Mouse (Mus musculus): ENCODE measurements around the gene Cnn3. TPM values are rescaled to one million over a fixed set of nuclear protein-coding genes. Genes with fewer than 3 reads are reported as not detected.

Gene Cnn3
- polyA plus RNA-seq, 1 experiment from 2014 or later, result 135 TPM

DNA sequence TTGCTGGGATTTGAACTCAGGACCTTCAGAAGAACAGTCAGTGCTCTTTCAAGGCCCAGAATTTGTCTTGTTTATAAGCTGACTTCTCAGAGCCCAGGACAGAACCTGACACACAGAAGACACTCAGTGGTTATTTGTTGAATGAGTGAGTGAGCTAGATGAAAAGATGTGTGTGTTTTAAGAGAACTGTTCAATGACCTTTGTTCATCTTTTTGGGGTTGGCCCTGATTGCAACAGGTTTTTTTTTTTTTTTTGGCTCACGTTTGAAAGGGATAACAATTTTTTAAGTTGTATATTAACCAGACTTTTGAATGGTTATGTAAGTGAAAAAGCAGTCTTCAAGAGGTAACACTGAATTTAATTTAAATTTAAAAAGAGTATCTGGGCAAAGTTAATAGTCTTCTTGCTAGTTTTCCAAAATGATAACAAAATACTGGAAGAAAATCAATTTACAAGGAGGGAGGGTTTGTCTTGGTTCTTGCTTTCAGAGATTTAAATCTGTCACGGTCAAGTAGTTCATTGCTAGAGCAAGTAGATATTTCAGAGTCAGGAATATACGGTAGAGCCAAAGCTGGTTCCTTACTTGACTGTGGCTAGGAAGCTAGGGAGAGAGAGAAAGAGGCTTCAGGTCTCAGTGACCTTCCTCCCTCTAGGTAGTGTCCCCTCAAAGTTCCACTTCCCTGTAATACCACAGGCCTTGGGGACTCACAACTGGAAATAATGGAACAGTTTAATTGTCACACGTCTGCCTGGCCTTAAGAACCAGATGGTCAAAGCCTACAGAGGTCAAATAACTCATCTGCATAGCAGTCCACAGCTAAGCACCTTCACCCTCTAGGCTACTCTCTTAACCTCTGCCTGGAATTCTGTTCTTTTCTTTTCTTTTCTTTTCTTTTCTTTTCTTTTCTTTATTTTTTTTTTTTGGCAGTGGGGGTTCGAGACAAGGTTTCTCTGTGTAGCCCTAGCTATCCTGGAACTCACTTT lies 9.8 kb upstream of the Cnn3 start:
- Histone ChIP-seq H3K27me3 (replicated peaks; ENCODE audit: control insufficient read depth, insufficient read depth, low read length) (0 out of 2 replicates have a peak, but pooled peaks cover 4% of the 10 kb centered on the region), H3K9ac (ENCODE audit: low read depth, low read length) (no peak overlapping the region), H3K9me3 (ENCODE audit: control insufficient read depth) (no peaks in the 10 kb centered on the region), H3K4me2 (replicated peaks; ENCODE audit: low read depth) (no peak overlapping the region), H3K4me3 (ENCODE audit: low read depth, low read length) (no peak overlapping the region), H3K27ac (ENCODE audit: low read depth, low read length) (no peak overlapping the region), H3K4me1 (replicated peaks; ENCODE audit: control insufficient read depth, insufficient read depth, low read length) (no peaks in the 10 kb centered on the region), H3K36me3 (ENCODE audit: control insufficient read depth, insufficient read depth) (no peaks in the 10 kb centered on the region)
- no peak for TF ChIP-seq CTCF (IDR thresholded peaks at IDR 0.05; ENCODE audit: low read depth)
- no peak for ATAC-seq
- 67% methylated on average over 5 of the region's 5 CpGs for WGBS

DNA sequence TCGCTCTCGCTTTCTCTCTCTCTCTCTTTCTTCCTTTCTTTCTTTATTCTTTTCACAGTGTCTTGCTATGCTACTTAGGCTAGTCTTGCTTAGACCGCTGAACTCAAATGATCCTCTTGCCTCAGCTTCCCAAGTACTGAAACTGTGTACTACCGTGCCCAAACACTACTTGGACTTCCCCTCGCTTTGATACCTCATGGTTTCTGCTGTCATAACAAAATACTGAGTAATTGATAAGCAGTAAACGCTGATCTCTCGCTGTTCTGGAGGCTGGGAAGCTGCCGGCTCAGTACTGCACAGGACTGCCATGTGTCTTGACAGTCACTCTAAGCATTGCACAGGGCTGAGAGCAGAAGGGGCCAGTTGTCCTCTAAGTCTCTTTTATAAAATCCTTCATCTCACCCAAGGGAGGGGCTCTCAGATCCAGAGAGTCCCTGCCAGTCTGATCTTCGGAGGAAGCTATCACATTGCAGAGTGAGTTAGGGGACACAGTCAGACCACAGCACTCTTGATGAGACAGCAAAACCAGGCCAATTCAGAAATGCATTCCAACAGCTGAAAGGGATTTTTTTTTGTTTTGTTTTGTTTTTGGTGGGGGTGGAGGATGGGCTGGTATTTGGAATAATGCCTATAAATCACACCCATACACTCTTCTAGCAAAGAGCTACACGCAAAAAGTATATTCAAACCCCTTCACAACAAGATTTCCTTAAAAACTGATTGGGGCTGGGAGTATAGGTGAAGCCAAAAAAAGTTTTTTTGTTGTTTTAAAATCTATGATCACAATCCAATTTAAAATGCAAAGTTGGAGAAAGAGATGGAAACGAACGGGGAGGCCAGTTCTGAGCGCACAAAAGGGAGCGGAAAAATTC lies 8.7 kb upstream of the Cnn3 start:
- H3K36me3 ChIP-seq (ENCODE audit: control insufficient read depth, insufficient read depth), result no peaks in the 10 kb centered on the region
- 67% methylated on average over 14 of the region's 14 CpGs for WGBS
- ATAC-seq, result no peak
- H3K27ac ChIP-seq (ENCODE audit: low read depth, low read length), result no peak overlapping the region
- H3K4me3 ChIP-seq (ENCODE audit: low read depth, low read length), result no peak overlapping the region
- no peaks in the 10 kb centered on the region for H3K9me3 ChIP-seq (ENCODE audit: control insufficient read depth)
- TF ChIP-seq CTCF (IDR thresholded peaks at IDR 0.05; ENCODE audit: low read depth), result no peak
- no peak overlapping the region for H3K9ac ChIP-seq (ENCODE audit: low read depth, low read length)
- H3K4me1 ChIP-seq (replicated peaks; ENCODE audit: control insufficient read depth, insufficient read depth, low read length), result no peaks in the 10 kb centered on the region
- H3K4me2 ChIP-seq (replicated peaks; ENCODE audit: low read depth), result no peak overlapping the region
- no peaks in the 10 kb centered on the region for H3K27me3 ChIP-seq (replicated peaks; ENCODE audit: control insufficient read depth, insufficient read depth, low read length)

- no peak overlapping the region for H3K27ac ChIP-seq (ENCODE audit: low read depth, low read length)
- 84% methylated on average over 6 of the region's 6 CpGs for WGBS
- no peak for TF ChIP-seq CTCF (IDR thresholded peaks at IDR 0.05; ENCODE audit: low read depth)
- H3K9me3 ChIP-seq (ENCODE audit: control insufficient read depth), result no peaks in the 10 kb centered on the region
- ATAC-seq, result no peak
- no peaks in the 10 kb centered on the region for H3K27me3 ChIP-seq (replicated peaks; ENCODE audit: control insufficient read depth, insufficient read depth, low read length)
- H3K4me2 ChIP-seq (replicated peaks; ENCODE audit: low read depth), result no peak overlapping the region
- no peaks in the 10 kb centered on the region for H3K4me1 ChIP-seq (replicated peaks; ENCODE audit: control insufficient read depth, insufficient read depth, low read length)
- H3K36me3 ChIP-seq (ENCODE audit: control insufficient read depth, insufficient read depth), result no peaks in the 10 kb centered on the region
- no peak overlapping the region for H3K4me3 ChIP-seq (ENCODE audit: low read depth, low read length)
- H3K9ac ChIP-seq (ENCODE audit: low read depth, low read length), result no peak overlapping the region
Measured at GRCm38 (mm10) chr3:121418251-121418601, 8.1 kb upstream of the Cnn3 start.

DNA sequence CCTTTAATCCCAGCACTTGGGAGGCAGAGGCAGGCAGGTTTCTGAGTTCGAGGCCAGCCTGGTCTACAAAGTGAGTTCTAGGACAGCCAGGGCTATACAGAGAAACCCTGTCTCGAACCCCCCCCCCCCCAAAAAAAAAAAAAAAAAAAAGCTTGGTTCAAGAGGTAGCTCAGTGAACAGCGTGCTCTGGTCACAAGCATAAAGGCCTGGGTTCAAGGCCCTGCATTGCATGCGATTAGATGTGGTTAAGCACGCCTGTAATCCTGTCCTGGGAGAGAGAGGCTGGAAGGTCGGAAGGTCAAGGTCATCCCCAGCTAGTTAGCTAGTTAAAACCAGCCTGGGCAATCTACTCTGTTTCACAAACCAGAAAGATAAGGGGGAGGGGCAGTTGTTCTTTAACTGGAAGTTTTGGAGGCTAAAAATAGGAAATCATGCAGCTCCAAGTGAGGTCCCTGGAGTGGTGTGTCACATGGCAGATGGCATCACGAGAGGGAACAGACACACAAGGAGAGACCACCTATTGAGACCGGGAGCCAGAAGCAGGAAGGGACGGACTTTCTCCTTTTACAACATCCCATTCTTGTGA lies 7.4 kb upstream of the Cnn3 start:
- Histone ChIP-seq H3K27me3 (replicated peaks; ENCODE audit: control insufficient read depth, insufficient read depth, low read length) (peaks cover 1% of the 10 kb centered on the region; the same call in 1 of the 2 replicates), H3K36me3 (ENCODE audit: control insufficient read depth, insufficient read depth) (no peaks in the 10 kb centered on the region), H3K4me1 (replicated peaks; ENCODE audit: control insufficient read depth, insufficient read depth, low read length) (no peaks in the 10 kb centered on the region), H3K9ac (ENCODE audit: low read depth, low read length) (no peak overlapping the region), H3K4me2 (replicated peaks; ENCODE audit: low read depth) (no peak overlapping the region), H3K27ac (ENCODE audit: low read depth, low read length) (no peak overlapping the region), H3K9me3 (ENCODE audit: control insufficient read depth) (no peaks in the 10 kb centered on the region), H3K4me3 (ENCODE audit: low read depth, low read length) (no peak overlapping the region)
- WGBS, result 81% methylated on average over 9 of the region's 9 CpGs
- no peak for TF ChIP-seq CTCF (IDR thresholded peaks at IDR 0.05; ENCODE audit: low read depth)
- ATAC-seq, result no peak

GRCm38 (mm10) chr3:121422405-121422804 lies 3.9 kb upstream of the Cnn3 start:
- H3K9me3 ChIP-seq (ENCODE audit: control insufficient read depth), result no peaks in the 10 kb centered on the region
- 63% methylated on average over 8 of the region's 8 CpGs for WGBS
- no peak for TF ChIP-seq CTCF (IDR thresholded peaks at IDR 0.05; ENCODE audit: low read depth)
- H3K4me2 ChIP-seq (replicated peaks; ENCODE audit: low read depth), result no peak overlapping the region
- no peak overlapping the region for H3K4me3 ChIP-seq (ENCODE audit: low read depth, low read length)
- no peak overlapping the region for H3K27ac ChIP-seq (ENCODE audit: low read depth, low read length)
- ATAC-seq, result no peak
- no peaks in the 10 kb centered on the region for H3K36me3 ChIP-seq (ENCODE audit: control insufficient read depth, insufficient read depth)
- peaks cover 12% of the 10 kb centered on the region; the same call in 1 of the 2 replicates for H3K27me3 ChIP-seq (replicated peaks; ENCODE audit: control insufficient read depth, insufficient read depth, low read length)
- no peaks in the 10 kb centered on the region for H3K4me1 ChIP-seq (replicated peaks; ENCODE audit: control insufficient read depth, insufficient read depth, low read length)
- no peak overlapping the region for H3K9ac ChIP-seq (ENCODE audit: low read depth, low read length)

Measured in intestine, postnatal 0 days (tissue).